Mouse (Mus musculus): Measurements from ENCODE around the gene 4933406M09Rik. TPM values are rescaled to one million over a fixed set of nuclear protein-coding genes. Genes with fewer than 3 reads are reported as not detected.

Gene 4933406M09Rik
- polyA plus RNA-seq, 1 experiment from 2014 or later = not detected

DNA sequence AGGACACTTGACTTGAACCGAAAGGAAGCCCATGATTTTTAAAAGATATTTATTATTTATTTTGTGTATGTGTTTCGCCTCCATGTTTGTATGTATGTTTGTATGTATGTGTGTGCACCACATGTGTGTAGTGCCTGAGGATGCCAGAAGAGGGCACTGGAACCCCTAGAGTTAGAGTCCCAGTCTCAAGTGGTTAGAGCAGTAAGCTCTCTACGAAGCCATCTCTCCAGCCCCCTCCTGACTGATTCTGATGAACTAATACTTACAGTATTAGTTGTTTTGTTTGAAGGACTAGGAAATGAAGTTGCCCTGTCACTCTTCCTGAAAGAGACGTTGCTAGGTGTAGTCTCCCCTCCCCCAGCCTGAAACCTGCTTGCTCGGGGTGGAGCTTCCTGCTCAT is 14.0 kb downstream of the 4933406M09Rik start:
- Histone ChIP-seq H3K9ac (ENCODE audit: low read length) (no peak overlapping the region), H3K4me2 (ENCODE audit: low read depth, low read length) (no peak overlapping the region), H3K4me3 (replicated peaks; ENCODE audit: low read length) (no peak overlapping the region), H3K36me3 (ENCODE audit: control insufficient read depth, insufficient read depth, low read length) (no peaks in the 10 kb centered on the region), H3K4me1 (ENCODE audit: control insufficient read depth, insufficient read depth, low read length) (no peaks in the 10 kb centered on the region), H3K27ac (ENCODE audit: low read length) (no peak overlapping the region), H3K27me3 (ENCODE audit: control insufficient read depth, insufficient read depth, low read length) (no peaks in the 10 kb centered on the region), H3K9me3 (replicated peaks; ENCODE audit: control insufficient read depth, low read length) (no peaks in the 10 kb centered on the region)
- ATAC-seq (ENCODE audit: insufficient read depth, low FRiP score) = no peak
- 63% methylated on average over 5 of the region's 5 CpGs for WGBS

DNA sequence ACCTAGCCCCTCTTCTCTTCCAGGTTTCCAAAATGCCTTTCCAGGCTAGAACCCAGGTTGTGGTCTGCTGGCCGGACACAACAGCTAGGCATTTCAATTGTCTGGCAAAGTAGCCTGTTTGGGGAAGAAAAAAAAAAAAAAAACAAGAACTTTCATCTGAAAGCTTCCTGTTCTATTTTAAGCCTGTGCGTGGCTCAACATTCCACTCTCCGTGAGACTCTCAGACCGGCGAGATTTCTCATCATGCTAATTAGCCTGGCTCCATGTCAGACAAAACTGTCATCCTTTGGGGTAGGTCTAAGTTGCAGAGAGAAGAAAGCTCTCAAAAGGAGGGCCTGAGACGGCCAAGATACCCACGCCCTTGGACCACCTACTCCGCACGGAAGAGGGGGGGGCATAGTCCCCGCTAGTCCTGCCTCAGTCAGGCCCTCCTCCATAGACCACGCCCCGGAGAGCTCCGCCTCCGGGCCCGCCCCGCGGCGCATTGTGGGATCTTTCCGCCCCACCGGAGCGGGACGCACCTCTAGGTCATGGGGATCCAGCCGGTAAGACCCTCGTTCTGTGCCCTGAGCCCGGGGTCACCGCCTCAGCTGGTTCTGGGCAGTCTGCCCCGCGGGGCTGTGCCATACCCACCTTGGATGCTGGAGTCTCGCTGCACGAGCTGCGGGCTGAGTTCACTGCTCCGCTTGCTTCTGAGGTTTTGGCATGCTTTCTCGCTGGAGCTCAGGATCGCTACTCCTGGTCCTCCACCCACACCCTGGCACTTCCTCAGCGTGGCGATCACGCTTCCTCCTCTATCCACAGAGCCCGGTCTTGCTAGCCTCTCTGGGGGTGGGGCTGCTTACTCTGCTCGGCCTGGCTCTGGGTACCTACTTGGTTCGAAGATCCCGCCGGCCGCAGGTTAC is 20.0 kb downstream of the 4933406M09Rik start, which contains the start of gene Cyb5r1:
TSS of gene Cyb5r1 (plus strand) at position 51 of the 905 bp plus-strand sequence.
- Histone ChIP-seq H3K9me3 (replicated peaks; ENCODE audit: control insufficient read depth, low read length) (no peaks in the 10 kb centered on the region), H3K4me3 (replicated peaks; ENCODE audit: low read length) (peak within 1 kb of the TSS; percentile 90), H3K4me2 (ENCODE audit: low read depth, low read length) (peak within 1 kb of the TSS; percentile 86), H3K27me3 (ENCODE audit: control insufficient read depth, insufficient read depth, low read length) (no peaks in the 10 kb centered on the region), H3K27ac (ENCODE audit: low read length) (peak within 1 kb of the TSS; percentile 87), H3K4me1 (ENCODE audit: control insufficient read depth, insufficient read depth, low read length) (peaks cover 10% of the 10 kb centered on the region), H3K9ac (ENCODE audit: low read length) (peak within 1 kb of the TSS; percentile 88), H3K36me3 (ENCODE audit: control insufficient read depth, insufficient read depth, low read length) (peaks cover 17% of the 10 kb centered on the region; the same call in 1 of the 2 replicates)
- 1% methylated on average over 43 of the region's 43 CpGs for WGBS
- ATAC-seq (ENCODE audit: insufficient read depth, low FRiP score) = peak; percentile 99

DNA sequence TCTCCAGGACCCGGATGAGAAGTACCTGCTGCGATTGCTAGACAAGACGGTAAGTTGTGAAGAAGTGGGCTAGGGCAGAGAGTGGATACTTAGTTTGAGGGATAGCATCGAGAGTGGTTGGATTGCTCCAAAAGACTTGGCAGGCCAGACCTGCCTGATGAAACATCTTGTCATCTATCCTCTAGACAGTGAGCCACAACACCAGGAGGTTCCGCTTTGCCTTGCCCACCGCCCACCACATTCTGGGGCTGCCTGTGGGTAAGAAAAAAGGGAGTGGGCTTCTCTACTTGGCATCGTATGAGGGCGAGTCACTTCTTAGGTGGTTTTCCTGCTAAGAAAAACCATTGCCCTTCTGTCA is 20.7 kb downstream of the 4933406M09Rik start:
- no peaks in the 10 kb centered on the region for H3K9me3 ChIP-seq (replicated peaks; ENCODE audit: control insufficient read depth, low read length)
- 22% methylated on average over 8 of the region's 8 CpGs for WGBS
- peaks cover 10% of the 10 kb centered on the region for H3K4me1 ChIP-seq (ENCODE audit: control insufficient read depth, insufficient read depth, low read length)
- peak overlapping the region; percentile 86 for H3K4me2 ChIP-seq (ENCODE audit: low read depth, low read length)
- peaks cover 17% of the 10 kb centered on the region; the same call in 1 of the 2 replicates for H3K36me3 ChIP-seq (ENCODE audit: control insufficient read depth, insufficient read depth, low read length)
- H3K9ac ChIP-seq (ENCODE audit: low read length) = peak overlapping the region; percentile 88
- H3K27me3 ChIP-seq (ENCODE audit: control insufficient read depth, insufficient read depth, low read length) = no peaks in the 10 kb centered on the region
- H3K4me3 ChIP-seq (replicated peaks; ENCODE audit: low read length) = peak overlapping the region; percentile 90
- peak; percentile 27; the same call in 1 of the 2 replicates for ATAC-seq (ENCODE audit: insufficient read depth, low FRiP score)
- H3K27ac ChIP-seq (ENCODE audit: low read length) = peak overlapping the region; percentile 87

DNA sequence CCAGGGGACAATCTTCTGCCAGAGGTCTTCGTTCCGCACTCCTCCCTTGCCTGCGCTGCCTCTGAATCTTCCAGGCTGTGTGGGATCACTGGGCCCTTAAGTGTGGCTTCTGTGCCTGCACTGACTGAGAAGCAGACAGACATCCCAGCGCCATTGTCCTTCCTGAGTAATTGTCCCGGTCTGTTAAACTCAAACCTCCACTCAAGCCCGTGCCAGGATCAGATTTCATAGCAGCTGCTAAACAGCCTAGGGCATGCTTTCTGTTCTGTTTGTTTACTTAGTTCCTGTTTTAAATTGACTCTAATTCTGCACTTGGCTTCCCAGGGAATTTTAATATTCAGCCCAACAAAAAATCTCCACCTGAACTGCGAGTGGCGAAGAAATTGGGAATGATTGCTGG is 22.3 kb downstream of the 4933406M09Rik start:
- no peak overlapping the region for H3K4me3 ChIP-seq (replicated peaks; ENCODE audit: low read length)
- peaks cover 17% of the 10 kb centered on the region; the same call in 1 of the 2 replicates for H3K36me3 ChIP-seq (ENCODE audit: control insufficient read depth, insufficient read depth, low read length)
- peaks cover 10% of the 10 kb centered on the region for H3K4me1 ChIP-seq (ENCODE audit: control insufficient read depth, insufficient read depth, low read length)
- no peak for ATAC-seq (ENCODE audit: insufficient read depth, low FRiP score)
- H3K27me3 ChIP-seq (ENCODE audit: control insufficient read depth, insufficient read depth, low read length) = no peaks in the 10 kb centered on the region
- no peak overlapping the region for H3K9ac ChIP-seq (ENCODE audit: low read length)
- H3K27ac ChIP-seq (ENCODE audit: low read length) = no peak overlapping the region
- no peaks in the 10 kb centered on the region for H3K9me3 ChIP-seq (replicated peaks; ENCODE audit: control insufficient read depth, low read length)
- H3K4me2 ChIP-seq (ENCODE audit: low read depth, low read length) = no peak overlapping the region
- 68% methylated on average over 8 of the region's 8 CpGs for WGBS

DNA sequence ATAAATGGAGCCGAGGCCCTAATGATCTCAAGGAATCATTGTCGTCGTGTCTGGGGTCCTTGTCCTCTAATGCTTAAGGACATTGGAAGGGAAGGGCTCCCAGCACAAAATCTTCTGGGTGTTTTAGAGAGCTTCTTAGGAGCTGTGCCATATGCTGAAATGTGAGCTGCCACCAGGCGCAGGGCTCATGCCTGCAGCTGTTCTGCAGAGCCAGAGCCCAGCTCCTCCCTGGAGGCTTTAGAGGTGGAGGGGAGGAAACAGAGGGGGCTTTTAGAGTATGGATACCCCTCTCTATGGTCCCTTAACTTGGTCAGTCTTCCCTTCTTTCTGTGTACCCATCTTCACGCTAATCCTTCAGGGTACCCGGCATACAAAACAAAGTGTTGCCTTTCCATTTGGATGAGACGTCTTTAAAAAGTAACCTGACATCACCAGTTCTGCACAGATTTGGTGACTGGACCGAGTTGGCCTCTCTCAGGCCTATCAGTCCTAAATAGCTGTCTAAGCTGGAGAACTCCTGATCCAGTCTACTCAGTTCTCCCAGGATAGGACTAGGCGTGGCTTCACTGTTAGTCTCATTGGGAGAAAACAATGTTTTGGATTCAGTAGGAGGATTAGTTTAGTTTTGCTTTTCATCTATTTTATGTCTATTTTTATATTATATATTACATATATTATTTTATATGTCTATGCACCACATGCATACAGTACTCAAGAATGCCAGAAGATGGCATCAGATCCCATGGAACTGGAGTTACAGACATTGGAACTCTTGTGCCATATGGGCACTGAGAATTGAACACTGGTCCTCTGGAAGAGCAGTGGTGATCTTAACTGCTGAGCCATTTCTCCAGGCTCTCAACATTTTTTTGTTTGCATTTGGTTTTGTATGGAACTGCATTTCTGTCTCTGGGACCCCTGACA is 26.2 kb downstream of the 4933406M09Rik start:
- Histone ChIP-seq H3K9me3 (replicated peaks; ENCODE audit: control insufficient read depth, low read length) (no peaks in the 10 kb centered on the region), H3K4me3 (replicated peaks; ENCODE audit: low read length) (no peak overlapping the region), H3K27me3 (ENCODE audit: control insufficient read depth, insufficient read depth, low read length) (no peaks in the 10 kb centered on the region), H3K9ac (ENCODE audit: low read length) (no peak overlapping the region), H3K4me2 (ENCODE audit: low read depth, low read length) (no peak overlapping the region), H3K36me3 (ENCODE audit: control insufficient read depth, insufficient read depth, low read length) (peaks cover 17% of the 10 kb centered on the region; the same call in 1 of the 2 replicates), H3K4me1 (ENCODE audit: control insufficient read depth, insufficient read depth, low read length) (peaks cover 19% of the 10 kb centered on the region), H3K27ac (ENCODE audit: low read length) (no peak overlapping the region)
- ATAC-seq (ENCODE audit: insufficient read depth, low FRiP score) = no peak
- 89% methylated on average over 9 of the region's 9 CpGs for WGBS

DNA sequence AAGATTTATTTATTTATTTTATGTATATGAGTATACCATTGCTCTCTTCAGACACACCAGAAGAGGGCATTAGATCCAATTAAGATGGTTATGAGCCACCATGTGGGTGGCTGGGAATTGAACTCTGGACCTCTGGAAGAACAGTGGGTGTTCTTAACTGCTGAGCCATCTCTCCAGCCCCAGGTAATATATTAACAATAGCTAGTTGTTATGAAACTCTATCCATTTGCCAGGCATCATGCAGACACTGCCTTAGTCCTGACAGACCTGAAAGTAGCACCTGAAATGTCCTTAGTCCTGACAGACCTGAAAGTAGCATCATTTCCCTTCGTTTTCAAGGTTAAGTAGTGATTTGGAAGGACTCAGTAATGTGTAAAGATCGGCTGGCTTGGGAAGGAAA is 28.3 kb downstream of the 4933406M09Rik start:
- Histone ChIP-seq H3K36me3 (ENCODE audit: control insufficient read depth, insufficient read depth, low read length) (peaks cover 11% of the 10 kb centered on the region; the same call in 1 of the 2 replicates), H3K27ac (ENCODE audit: low read length) (peak overlapping the region; percentile 95; the same call in 1 of the 2 replicates), H3K4me2 (ENCODE audit: low read depth, low read length) (no peak overlapping the region), H3K9me3 (replicated peaks; ENCODE audit: control insufficient read depth, low read length) (no peaks in the 10 kb centered on the region), H3K27me3 (ENCODE audit: control insufficient read depth, insufficient read depth, low read length) (no peaks in the 10 kb centered on the region), H3K9ac (ENCODE audit: low read length) (no peak overlapping the region), H3K4me3 (replicated peaks; ENCODE audit: low read length) (no peak overlapping the region), H3K4me1 (ENCODE audit: control insufficient read depth, insufficient read depth, low read length) (peaks cover 37% of the 10 kb centered on the region)
- ATAC-seq (ENCODE audit: insufficient read depth, low FRiP score) = no peak
- 43% methylated on average over 2 of the region's 2 CpGs for WGBS

DNA sequence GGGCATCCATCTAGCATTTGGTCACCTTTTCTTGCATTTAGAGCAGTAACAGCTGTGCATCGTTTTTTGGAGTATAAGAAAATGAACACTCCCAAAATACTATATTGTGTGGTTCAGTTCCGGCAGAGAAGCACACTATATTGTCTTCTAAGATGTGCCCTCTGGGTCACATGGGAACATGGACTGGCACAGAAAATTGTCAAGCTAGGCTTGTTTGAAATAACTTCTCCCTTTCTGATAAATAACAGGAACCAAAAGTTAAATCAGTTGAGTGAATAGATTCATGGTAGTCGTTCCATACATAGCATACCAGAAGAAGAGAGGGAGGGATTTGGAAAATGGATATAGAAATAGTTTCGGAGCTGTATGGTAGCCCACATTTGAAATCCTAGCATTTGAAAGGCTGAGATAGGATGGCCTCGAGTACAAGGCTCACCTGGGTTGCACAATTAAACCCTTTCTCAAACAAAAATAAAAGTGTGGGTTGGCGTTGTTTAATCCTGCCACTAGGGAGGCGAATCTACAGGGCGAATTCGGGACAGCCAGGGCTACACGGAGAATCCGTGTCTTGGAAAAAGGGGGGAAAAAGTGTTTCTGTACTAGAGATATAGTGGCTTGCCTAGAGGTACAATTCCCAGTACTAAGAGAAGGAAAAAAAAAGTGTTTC is 28.9 kb downstream of the 4933406M09Rik start:
- ATAC-seq (ENCODE audit: insufficient read depth, low FRiP score) = peak; percentile 28
- Histone ChIP-seq H3K9ac (ENCODE audit: low read length) (peak overlapping the region; percentile 67; the same call in 1 of the 2 replicates), H3K9me3 (replicated peaks; ENCODE audit: control insufficient read depth, low read length) (no peaks in the 10 kb centered on the region), H3K27me3 (ENCODE audit: control insufficient read depth, insufficient read depth, low read length) (no peaks in the 10 kb centered on the region), H3K27ac (ENCODE audit: low read length) (peak overlapping the region; percentile 95), H3K36me3 (ENCODE audit: control insufficient read depth, insufficient read depth, low read length) (peaks cover 6% of the 10 kb centered on the region; the same call in 1 of the 2 replicates), H3K4me3 (replicated peaks; ENCODE audit: low read length) (peak overlapping the region; percentile 82), H3K4me2 (ENCODE audit: low read depth, low read length) (peak overlapping the region; percentile 81), H3K4me1 (ENCODE audit: control insufficient read depth, insufficient read depth, low read length) (peaks cover 43% of the 10 kb centered on the region)
- 12% methylated on average over 11 of the region's 11 CpGs for WGBS

DNA sequence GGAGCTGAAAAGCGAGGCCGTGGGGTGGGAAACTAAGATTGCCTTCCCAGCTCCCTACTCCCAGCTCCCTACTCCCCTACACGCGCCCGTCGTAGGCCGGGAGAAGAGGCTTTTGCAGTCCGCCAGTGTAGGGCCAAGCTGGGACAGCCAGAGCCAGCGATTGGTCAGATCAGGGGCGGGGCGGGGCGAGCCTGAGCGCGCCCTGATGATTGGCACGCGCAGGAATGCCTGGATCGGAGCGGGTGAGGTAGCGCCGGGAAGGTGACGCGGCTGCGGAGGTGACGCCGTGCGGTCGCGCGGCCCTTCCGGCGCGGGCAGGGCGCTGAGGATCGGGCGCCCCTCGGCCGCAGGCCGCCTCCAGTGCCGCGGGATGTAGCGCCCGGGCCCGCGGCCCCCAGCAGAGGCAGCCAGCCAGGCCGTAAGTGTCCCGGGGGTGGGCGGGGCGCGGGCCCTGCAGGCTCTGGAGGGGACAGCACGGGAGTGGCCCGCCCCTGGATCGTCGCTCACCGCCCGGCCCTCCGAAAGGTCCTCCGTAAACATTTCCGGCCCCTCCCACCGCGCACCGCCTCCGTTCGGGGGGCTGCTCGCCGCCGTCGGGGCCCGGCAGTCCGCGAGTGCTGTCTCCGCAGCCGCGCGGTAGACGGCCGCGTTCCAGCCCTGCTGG is 29.6 kb downstream of the 4933406M09Rik start, which contains the start of gene Adipor1:
TSS of gene Adipor1 (plus strand) at position 211 of the 664 bp plus-strand sequence.
- Histone ChIP-seq H3K4me3 (replicated peaks; ENCODE audit: low read length) (peak within 1 kb of the TSS; percentile 82), H3K4me2 (ENCODE audit: low read depth, low read length) (peak within 1 kb of the TSS; percentile 81), H3K36me3 (ENCODE audit: control insufficient read depth, insufficient read depth, low read length) (no peaks in the 10 kb centered on the region), H3K9me3 (replicated peaks; ENCODE audit: control insufficient read depth, low read length) (no peaks in the 10 kb centered on the region), H3K27me3 (ENCODE audit: control insufficient read depth, insufficient read depth, low read length) (no peaks in the 10 kb centered on the region), H3K9ac (ENCODE audit: low read length) (peak within 1 kb of the TSS; percentile 95), H3K27ac (ENCODE audit: low read length) (peak within 1 kb of the TSS; percentile 95), H3K4me1 (ENCODE audit: control insufficient read depth, insufficient read depth, low read length) (peaks cover 46% of the 10 kb centered on the region)
- ATAC-seq (ENCODE audit: insufficient read depth, low FRiP score) = peak; percentile 100
- under 1% methylated on average over 56 of the region's 77 CpGs for WGBS
